Mouse (Mus musculus): ENCODE measurements around the gene Pip5k1c. TPM values are rescaled to one million over a fixed set of nuclear protein-coding genes. Genes with fewer than 3 reads are reported as not detected.

Gene Pip5k1c
- polyA plus RNA-seq, 1 experiment from 2014 or later = 132 TPM

DNA sequence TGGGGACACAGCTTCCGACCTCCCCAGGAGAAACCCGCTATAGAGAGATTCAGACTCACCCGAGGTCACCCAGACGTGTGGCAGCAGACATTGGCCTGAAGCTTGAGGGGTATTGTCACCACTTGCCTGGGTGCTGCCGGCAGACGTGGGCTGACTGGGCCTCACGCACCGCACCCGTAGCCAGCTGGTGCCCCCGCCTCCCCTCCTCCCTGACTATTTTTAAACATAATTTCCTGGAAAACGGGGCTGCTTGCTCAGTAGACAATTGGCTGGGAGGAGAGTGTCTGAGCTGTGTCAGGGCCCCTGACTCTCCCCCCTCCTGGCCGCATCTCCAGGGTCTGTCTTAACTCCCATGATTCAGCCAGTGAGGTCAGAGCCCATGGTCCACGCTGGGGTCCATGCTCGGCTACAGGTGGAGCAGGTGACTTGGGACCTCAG, 10.0 kb downstream of the Pip5k1c start:
- Histone ChIP-seq H3K4me1 (ENCODE audit: control insufficient read depth, insufficient read depth, low read length) (no peaks in the 10 kb centered on the region), H3K9ac (replicated peaks; ENCODE audit: low read length) (no peak overlapping the region; the same call in 1 of the 2 replicates), H3K27ac (replicated peaks; ENCODE audit: low read depth, low read length) (no peak overlapping the region), H3K9me3 (ENCODE audit: control insufficient read depth, low read length) (no peaks in the 10 kb centered on the region), H3K36me3 (ENCODE audit: control insufficient read depth, insufficient read depth, low read length) (peaks cover 22% of the 10 kb centered on the region), H3K4me2 (ENCODE audit: low read length) (no peak overlapping the region), H3K4me3 (replicated peaks; ENCODE audit: low read depth, low read length) (no peak overlapping the region), H3K27me3 (ENCODE audit: control insufficient read depth, insufficient read depth, low read length) (no peaks in the 10 kb centered on the region)
- WGBS = 75% methylated on average over 14 of the region's 14 CpGs
- DNase-seq (no peak), ATAC-seq (ENCODE audit: low FRiP score, low TSS enrichment) (no peak)

DNA sequence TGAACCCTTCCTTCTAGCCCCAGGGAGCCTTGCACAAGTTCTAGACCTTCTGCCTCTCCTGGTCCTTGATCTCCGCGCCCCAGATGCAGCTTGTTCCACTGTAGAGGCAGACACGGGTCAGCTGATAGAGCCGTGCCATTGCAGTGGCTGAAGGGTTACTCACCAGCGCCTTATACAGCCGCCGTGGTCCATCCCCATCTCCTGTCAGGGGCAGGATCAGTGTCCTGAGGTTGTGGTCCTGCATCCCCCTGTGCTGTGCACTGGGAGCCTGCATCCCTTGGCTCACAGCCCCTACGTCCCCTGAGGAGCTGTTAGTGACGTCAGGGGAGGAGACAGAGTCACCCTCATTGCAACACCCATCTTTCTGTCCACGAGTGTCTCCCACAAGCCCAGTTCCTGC, 10.5 kb downstream of the Pip5k1c start:
- no peak overlapping the region for H3K27ac ChIP-seq (replicated peaks; ENCODE audit: low read depth, low read length)
- no peaks in the 10 kb centered on the region for H3K27me3 ChIP-seq (ENCODE audit: control insufficient read depth, insufficient read depth, low read length)
- DNase-seq (no peak), ATAC-seq (ENCODE audit: low FRiP score, low TSS enrichment) (no peak)
- H3K9ac ChIP-seq (replicated peaks; ENCODE audit: low read length) = no peak overlapping the region; the same call in 1 of the 2 replicates
- H3K4me2 ChIP-seq (ENCODE audit: low read length) = no peak overlapping the region
- no peaks in the 10 kb centered on the region for H3K4me1 ChIP-seq (ENCODE audit: control insufficient read depth, insufficient read depth, low read length)
- no peak overlapping the region for H3K4me3 ChIP-seq (replicated peaks; ENCODE audit: low read depth, low read length)
- WGBS = 79% methylated on average over 10 of the region's 10 CpGs
- H3K36me3 ChIP-seq (ENCODE audit: control insufficient read depth, insufficient read depth, low read length) = peaks cover 26% of the 10 kb centered on the region
- no peaks in the 10 kb centered on the region for H3K9me3 ChIP-seq (ENCODE audit: control insufficient read depth, low read length)

DNA sequence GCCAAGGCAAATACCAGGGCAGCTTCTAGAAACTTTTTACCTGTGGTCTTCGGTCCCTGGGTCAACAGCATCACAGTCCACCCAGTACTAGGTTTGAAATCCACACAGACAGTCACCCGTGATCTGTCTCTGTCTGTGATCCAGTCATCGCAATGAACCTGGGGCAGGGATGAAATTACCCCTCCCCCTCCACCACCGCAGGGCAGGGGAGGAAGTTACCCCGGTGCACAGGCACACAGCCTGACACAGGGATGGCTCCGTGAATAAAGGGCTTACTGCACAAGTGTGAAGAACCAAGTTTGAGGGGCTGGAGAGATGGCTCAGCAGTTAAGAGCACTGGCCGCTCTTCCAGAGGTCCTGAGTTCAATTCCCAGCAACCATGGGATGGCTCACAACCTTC, 11.0 kb downstream of the Pip5k1c start:
- WGBS = 79% methylated on average over 7 of the region's 7 CpGs
- ATAC-seq (ENCODE audit: low FRiP score, low TSS enrichment) (no peak), DNase-seq (no peak)
- no peak overlapping the region for H3K4me3 ChIP-seq (replicated peaks; ENCODE audit: low read depth, low read length)
- no peak overlapping the region for H3K4me2 ChIP-seq (ENCODE audit: low read length)
- peaks cover 31% of the 10 kb centered on the region for H3K36me3 ChIP-seq (ENCODE audit: control insufficient read depth, insufficient read depth, low read length)
- H3K27ac ChIP-seq (replicated peaks; ENCODE audit: low read depth, low read length) = no peak overlapping the region
- H3K9ac ChIP-seq (replicated peaks; ENCODE audit: low read length) = no peak overlapping the region
- H3K27me3 ChIP-seq (ENCODE audit: control insufficient read depth, insufficient read depth, low read length) = no peaks in the 10 kb centered on the region
- no peaks in the 10 kb centered on the region for H3K4me1 ChIP-seq (ENCODE audit: control insufficient read depth, insufficient read depth, low read length)
- no peaks in the 10 kb centered on the region for H3K9me3 ChIP-seq (ENCODE audit: control insufficient read depth, low read length)

DNA sequence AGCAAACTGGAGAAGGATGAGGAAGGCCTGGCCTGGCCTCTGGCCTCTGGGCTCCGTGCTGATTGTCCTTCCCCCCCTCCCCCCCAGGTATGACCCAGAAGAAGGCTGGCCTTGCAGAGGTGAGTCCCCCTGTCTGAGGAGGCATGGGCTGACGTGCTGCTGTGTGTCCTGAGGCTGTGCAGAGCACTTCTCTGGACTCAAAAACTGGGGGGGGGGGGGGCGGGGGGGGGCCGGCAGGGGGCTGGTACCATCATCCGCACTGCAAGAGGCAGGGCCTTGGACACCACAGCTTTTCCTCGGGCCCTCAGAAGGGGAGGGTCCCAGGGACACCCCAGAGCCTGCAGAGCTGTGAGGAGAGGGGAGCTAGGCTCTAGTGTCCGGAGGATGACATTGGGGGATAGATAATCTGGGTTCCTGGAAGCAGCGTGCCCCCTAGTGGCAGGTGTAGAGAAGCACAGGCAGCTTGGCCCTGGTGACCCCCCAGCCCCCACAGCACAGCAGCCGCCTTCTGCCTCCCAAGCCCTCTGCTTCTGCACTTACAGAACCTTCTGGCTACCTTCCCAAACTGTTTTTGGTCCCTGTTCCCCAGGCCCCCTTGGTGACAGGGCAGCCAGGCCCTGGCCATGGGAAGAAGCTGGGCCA, 12.0 kb downstream of the Pip5k1c start:
- WGBS = 28% methylated on average over 8 of the region's 9 CpGs
- H3K9me3 ChIP-seq (ENCODE audit: control insufficient read depth, low read length) = no peaks in the 10 kb centered on the region
- DNase-seq = peak; percentile 60

DNA sequence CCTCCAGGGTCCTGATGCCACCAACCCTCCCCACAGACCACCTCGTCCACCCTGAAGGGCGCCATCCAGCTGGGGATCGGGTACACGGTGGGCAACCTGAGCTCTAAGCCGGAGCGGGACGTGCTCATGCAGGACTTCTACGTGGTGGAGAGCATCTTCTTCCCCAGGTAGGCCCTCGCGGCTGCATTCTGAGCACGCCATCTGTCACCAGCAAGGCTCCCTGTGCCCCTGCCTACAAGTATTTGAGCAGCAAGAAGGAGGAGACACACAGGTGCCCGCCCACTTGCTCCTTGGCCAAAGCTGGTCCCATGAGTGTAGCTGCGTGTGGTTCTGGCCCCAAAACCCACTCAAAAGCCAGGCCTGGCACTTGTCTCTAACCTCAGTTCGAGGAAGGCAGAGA, 12.9 kb downstream of the Pip5k1c start:
- peaks cover 50% of the 10 kb centered on the region for H3K36me3 ChIP-seq (ENCODE audit: control insufficient read depth, insufficient read depth, low read length)

More for the DNA sequence above, 12.0 kb downstream of the Pip5k1c start:
- Histone ChIP-seq H3K9ac (replicated peaks; ENCODE audit: low read length) (no peak overlapping the region), H3K4me2 (ENCODE audit: low read length) (no peak overlapping the region), H3K27ac (replicated peaks; ENCODE audit: low read depth, low read length) (no peak overlapping the region), H3K36me3 (ENCODE audit: control insufficient read depth, insufficient read depth, low read length) (peaks cover 41% of the 10 kb centered on the region), H3K4me1 (ENCODE audit: control insufficient read depth, insufficient read depth, low read length) (no peaks in the 10 kb centered on the region), H3K27me3 (ENCODE audit: control insufficient read depth, insufficient read depth, low read length) (no peaks in the 10 kb centered on the region), H3K4me3 (replicated peaks; ENCODE audit: low read depth, low read length) (no peak overlapping the region)
- ATAC-seq (ENCODE audit: low FRiP score, low TSS enrichment) = no peak

DNA sequence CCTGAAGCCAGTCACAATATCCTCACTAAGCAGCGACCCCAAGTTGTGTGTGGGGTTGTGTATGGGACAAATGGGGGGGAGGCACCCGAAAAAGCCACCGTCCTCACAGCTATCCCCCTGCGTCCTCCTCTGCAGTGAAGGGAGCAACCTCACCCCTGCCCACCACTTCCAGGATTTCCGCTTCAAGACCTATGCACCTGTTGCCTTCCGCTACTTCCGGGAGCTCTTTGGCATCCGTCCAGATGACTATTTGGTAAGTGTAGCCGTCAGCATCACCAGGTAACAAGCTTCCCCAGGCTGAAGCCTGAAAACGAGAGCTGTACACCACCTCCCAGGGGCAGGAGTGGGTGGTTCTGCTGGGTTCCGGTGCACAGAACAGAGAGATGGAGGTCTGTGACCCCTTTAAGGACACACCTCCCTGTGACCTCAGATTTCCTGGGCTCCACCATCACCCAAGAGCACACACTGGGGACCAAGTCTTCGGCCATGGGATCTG, 13.5 kb downstream of the Pip5k1c start:
- WGBS = 95% methylated on average over 12 of the region's 12 CpGs
- H3K36me3 ChIP-seq (ENCODE audit: control insufficient read depth, insufficient read depth, low read length) = peaks cover 56% of the 10 kb centered on the region
- no peak overlapping the region for H3K4me2 ChIP-seq (ENCODE audit: low read length)
- no peaks in the 10 kb centered on the region for H3K9me3 ChIP-seq (ENCODE audit: control insufficient read depth, low read length)
- H3K27me3 ChIP-seq (ENCODE audit: control insufficient read depth, insufficient read depth, low read length) = no peaks in the 10 kb centered on the region
- ATAC-seq (ENCODE audit: low FRiP score, low TSS enrichment) = no peak
- DNase-seq = no peak
- no peak overlapping the region for H3K27ac ChIP-seq (replicated peaks; ENCODE audit: low read depth, low read length)
- H3K4me1 ChIP-seq (ENCODE audit: control insufficient read depth, insufficient read depth, low read length) = no peaks in the 10 kb centered on the region
- H3K9ac ChIP-seq (replicated peaks; ENCODE audit: low read length) = no peak overlapping the region
- no peak overlapping the region for H3K4me3 ChIP-seq (replicated peaks; ENCODE audit: low read depth, low read length)

More for the DNA sequence above, 12.9 kb downstream of the Pip5k1c start:
- H3K27ac ChIP-seq (replicated peaks; ENCODE audit: low read depth, low read length) = no peak overlapping the region
- H3K9ac ChIP-seq (replicated peaks; ENCODE audit: low read length) = no peak overlapping the region
- no peaks in the 10 kb centered on the region for H3K4me1 ChIP-seq (ENCODE audit: control insufficient read depth, insufficient read depth, low read length)
- H3K27me3 ChIP-seq (ENCODE audit: control insufficient read depth, insufficient read depth, low read length) = no peaks in the 10 kb centered on the region
- no peak overlapping the region for H3K4me2 ChIP-seq (ENCODE audit: low read length)
- DNase-seq = no peak
- 94% methylated on average over 14 of the region's 14 CpGs for WGBS
- no peak overlapping the region for H3K4me3 ChIP-seq (replicated peaks; ENCODE audit: low read depth, low read length)
- ATAC-seq (ENCODE audit: low FRiP score, low TSS enrichment) = no peak
- no peaks in the 10 kb centered on the region for H3K9me3 ChIP-seq (ENCODE audit: control insufficient read depth, low read length)

DNA sequence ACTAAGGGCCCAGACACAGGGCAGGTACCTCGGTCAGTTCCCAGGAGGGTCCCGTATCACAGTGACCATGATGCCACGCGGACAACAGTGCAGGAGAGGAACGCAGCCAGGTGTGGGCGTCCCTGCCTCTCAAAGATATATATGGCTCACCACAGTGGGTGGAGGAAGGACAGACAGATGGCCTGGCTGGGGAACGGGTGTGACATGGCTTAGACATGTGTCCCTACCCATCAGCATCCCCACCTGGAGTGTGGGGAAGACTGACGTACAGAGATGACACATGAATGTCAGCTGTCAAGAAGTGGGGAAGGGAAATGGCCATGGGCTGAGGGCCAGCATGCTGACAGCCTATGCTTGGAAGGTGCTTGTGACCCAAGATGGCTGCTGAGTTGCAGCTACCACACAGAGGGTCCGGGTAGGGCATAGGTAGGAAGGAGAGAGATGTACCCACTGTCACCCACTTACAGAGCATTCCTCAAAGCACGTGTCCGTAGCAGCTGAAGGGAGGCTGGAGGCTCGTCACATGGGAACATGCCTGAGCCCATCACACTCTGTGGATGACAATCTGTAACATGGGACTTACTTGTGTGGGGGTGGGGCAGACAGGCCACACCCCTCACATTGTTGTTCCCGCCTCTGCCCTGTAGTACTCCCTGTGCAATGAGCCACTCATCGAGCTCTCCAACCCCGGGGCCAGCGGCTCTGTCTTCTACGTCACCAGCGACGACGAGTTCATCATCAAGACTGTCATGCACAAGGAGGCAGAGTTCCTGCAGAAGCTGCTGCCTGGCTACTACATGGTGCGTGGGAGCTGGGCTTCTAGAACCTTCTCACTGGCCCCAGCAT, 14.3 kb downstream of the Pip5k1c start:
- no peaks in the 10 kb centered on the region for H3K4me1 ChIP-seq (ENCODE audit: control insufficient read depth, insufficient read depth, low read length)
- H3K4me2 ChIP-seq (ENCODE audit: low read length) = no peak overlapping the region
- H3K27ac ChIP-seq (replicated peaks; ENCODE audit: low read depth, low read length) = no peak overlapping the region
- DNase-seq = no peak
- no peak overlapping the region for H3K4me3 ChIP-seq (replicated peaks; ENCODE audit: low read depth, low read length)
- H3K36me3 ChIP-seq (ENCODE audit: control insufficient read depth, insufficient read depth, low read length) = peaks cover 64% of the 10 kb centered on the region
- no peaks in the 10 kb centered on the region for H3K9me3 ChIP-seq (ENCODE audit: control insufficient read depth, low read length)
- no peaks in the 10 kb centered on the region for H3K27me3 ChIP-seq (ENCODE audit: control insufficient read depth, insufficient read depth, low read length)
- WGBS = 95% methylated on average over 21 of the region's 21 CpGs
- ATAC-seq (ENCODE audit: low FRiP score, low TSS enrichment) = no peak
- no peak overlapping the region for H3K9ac ChIP-seq (replicated peaks; ENCODE audit: low read length)

DNA sequence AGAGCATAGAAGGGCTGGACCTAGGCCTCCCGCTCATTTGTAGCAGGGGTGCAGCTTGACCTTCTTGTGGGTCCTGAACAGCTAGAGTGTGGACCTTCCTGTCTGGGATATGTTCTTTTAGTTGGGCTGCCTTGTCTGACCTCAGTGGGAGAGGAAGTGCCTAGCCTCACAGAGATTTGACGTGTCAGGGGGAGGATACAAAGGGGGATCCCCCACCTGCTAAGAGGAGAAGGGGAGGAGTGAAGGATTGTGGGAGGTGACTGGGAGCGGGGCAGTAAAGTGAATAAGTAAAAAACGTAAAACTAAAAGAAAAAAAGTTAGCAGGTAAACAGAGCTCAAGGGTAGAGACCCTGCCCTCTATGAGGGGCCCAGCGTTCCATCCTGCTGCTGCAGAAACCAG, 16.8 kb downstream of the Pip5k1c start:
- Histone ChIP-seq H3K9me3 (ENCODE audit: control insufficient read depth, low read length) (no peaks in the 10 kb centered on the region), H3K9ac (replicated peaks; ENCODE audit: low read length) (no peak overlapping the region), H3K4me3 (replicated peaks; ENCODE audit: low read depth, low read length) (no peak overlapping the region), H3K27me3 (ENCODE audit: control insufficient read depth, insufficient read depth, low read length) (no peaks in the 10 kb centered on the region), H3K4me1 (ENCODE audit: control insufficient read depth, insufficient read depth, low read length) (no peaks in the 10 kb centered on the region), H3K36me3 (ENCODE audit: control insufficient read depth, insufficient read depth, low read length) (peaks cover 89% of the 10 kb centered on the region), H3K27ac (replicated peaks; ENCODE audit: low read depth, low read length) (no peak overlapping the region), H3K4me2 (ENCODE audit: low read length) (no peak overlapping the region)
- ATAC-seq (ENCODE audit: low FRiP score, low TSS enrichment) (no peak), DNase-seq (no peak)
- WGBS = 91% methylated on average over 5 of the region's 5 CpGs
